Mouse (Mus musculus) myocyte (in vitro differentiated cells): ENCODE data around the gene Pfkfb2.

Source experiments
- CEBPB ChIP-seq: IDR thresholded peaks from 2 replicates; pipeline ENCODE4 v1.6.1; 2011; ENCODE audit warnings: mild to moderate bottlenecking, moderate library complexity; ENCODE audit not compliant: poor library complexity, insufficient read depth, severe bottlenecking
- MAX ChIP-seq: IDR thresholded peaks from one replicate; pipeline ENCODE4 v1.6.1; 2011; ENCODE audit warnings: low read depth, mild to moderate bottlenecking, control low read depth
- MYOG ChIP-seq, 3 experiments: IDR thresholded peaks; one replicate each; pipeline ENCODE4 v1.6.1; 2011; ENCODE audit warnings: control low read depth in 2 of 3, low read depth in 2 of 3, mild to moderate bottlenecking in 2 of 3; ENCODE audit not compliant: insufficient read length in 2 of 3, control insufficient read depth in 1 of 3, insufficient read depth in 1 of 3
- POLR2A ChIP-seq: IDR thresholded peaks from one replicate; pipeline ENCODE4 v1.6.1; 2011; ENCODE audit warnings: low read depth, mild to moderate bottlenecking, control low read depth, moderate library complexity; ENCODE audit not compliant: insufficient read length
- TCF12 ChIP-seq: IDR thresholded peaks from one replicate; pipeline ENCODE4 v1.6.1; 2011; ENCODE audit warnings: mild to moderate bottlenecking, control low read depth; ENCODE audit not compliant: poor library complexity, insufficient read depth, severe bottlenecking
- TCF3 ChIP-seq: IDR thresholded peaks from one replicate; pipeline ENCODE4 v1.6.1; 2011; ENCODE audit warnings: low read depth, control low read depth; ENCODE audit not compliant: insufficient read length
- USF1 ChIP-seq: IDR thresholded peaks from one replicate; pipeline ENCODE4 v1.6.1; 2011; ENCODE audit warnings: low read depth, mild to moderate bottlenecking, control low read depth, moderate library complexity

DNA sequence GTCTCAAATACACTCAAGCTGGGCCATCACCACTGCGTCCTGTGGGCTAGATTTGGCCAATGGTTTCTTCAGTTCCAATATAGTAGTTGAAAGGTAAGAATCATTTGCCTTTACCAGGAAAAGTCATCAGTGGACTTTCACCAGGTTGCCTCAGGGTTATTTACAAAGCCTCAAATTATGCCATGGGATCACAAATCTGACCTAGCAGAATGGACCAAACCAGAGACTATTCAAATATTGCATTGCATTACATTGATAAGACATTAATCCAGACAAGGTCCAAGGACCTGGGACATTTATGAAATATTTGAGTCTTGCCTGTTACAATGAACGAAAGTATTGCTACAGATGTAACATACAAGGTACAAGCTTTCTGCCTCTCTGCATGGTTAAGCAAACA lies 50.5 kb downstream of the Pfkfb2 start:
- TF ChIP-seq POLR2A (no peak), MYOG (IDR thresholded peaks at IDR 0.05; ENCODE audit: control insufficient read depth in 1 of 3, insufficient read depth in 1 of 3, insufficient read length in 2 of 3, low read depth in 2 of 3) (no peak), TCF12 (no peak), TCF3 (no peak), USF1 (no peak), CEBPB (no peak), MAX (no peak)
